Mouse (Mus musculus): ENCODE measurements at regions not wholly inside any gene's neighbourhood (a gene's known extent, or its start where the extent isn't known, plus 50 kb on each side); places are given as distances from the start of the nearest gene placed in this dataset.

GRCm38 (mm10) chr7:72027006-72027405, 279.4 kb downstream of the Mctp2 start:
- ATAC-seq (replicated peaks; ENCODE audit: poor library complexity) = no peak

GRCm38 (mm10) chr7:72009115-72009514, 297.3 kb downstream of the Mctp2 start:
- no peak for ATAC-seq (replicated peaks; ENCODE audit: poor library complexity)

- no peak for ATAC-seq (replicated peaks; ENCODE audit: poor library complexity)
Observed at GRCm38 (mm10) chr7:72004311-72004710, 302.1 kb downstream of the Mctp2 start.

- ATAC-seq (replicated peaks; ENCODE audit: poor library complexity) = no peak
Observed at GRCm38 (mm10) chr7:71992526-71992925, 313.9 kb downstream of the Mctp2 start.

- no peak for ATAC-seq (replicated peaks; ENCODE audit: poor library complexity)
Observed at GRCm38 (mm10) chr7:71991835-71992234, 314.6 kb downstream of the Mctp2 start.

GRCm38 (mm10) chr7:71991206-71991605, 315.2 kb downstream of the Mctp2 start:
- no peak for ATAC-seq (replicated peaks; ENCODE audit: poor library complexity)

GRCm38 (mm10) chr7:71966015-71966414, 340.4 kb downstream of the Mctp2 start:
- ATAC-seq (replicated peaks; ENCODE audit: poor library complexity) = 0 out of 2 replicates have a peak, but pooled peaks have one; percentile 49

GRCm38 (mm10) chr7:71963456-71963855, 343.0 kb downstream of the Mctp2 start:
- ATAC-seq (replicated peaks; ENCODE audit: poor library complexity) = no peak

- ATAC-seq (replicated peaks; ENCODE audit: poor library complexity) = no peak
Observed at GRCm38 (mm10) chr7:71962851-71963250, 343.6 kb downstream of the Mctp2 start.

- peak; percentile 88 for ATAC-seq (replicated peaks; ENCODE audit: poor library complexity)
Observed at GRCm38 (mm10) chr7:71960453-71961230, 345.8 kb downstream of the Mctp2 start.

GRCm38 (mm10) chr7:71946548-71946947, 359.9 kb downstream of the Mctp2 start:
- no peak for ATAC-seq (replicated peaks; ENCODE audit: poor library complexity)

- no peak for ATAC-seq (replicated peaks; ENCODE audit: poor library complexity)
Observed at GRCm38 (mm10) chr7:71943078-71944042, 363.0 kb downstream of the Mctp2 start.

GRCm38 (mm10) chr7:71937731-71938130, 368.7 kb downstream of the Mctp2 start:
- no peak for ATAC-seq (replicated peaks; ENCODE audit: poor library complexity)

- ATAC-seq (replicated peaks; ENCODE audit: poor library complexity) = peak; percentile 91
Observed at GRCm38 (mm10) chr7:71936690-71937089, 369.7 kb downstream of the Mctp2 start.
